Mouse (Mus musculus): Measurements from ENCODE around the gene Dstyk. TPM values are rescaled to one million over a fixed set of nuclear protein-coding genes. Genes with fewer than 3 reads are reported as not detected.

Dstyk gene
- polyA plus RNA-seq, 1 experiment from 2014 or later, result 12.2 TPM

DNA sequence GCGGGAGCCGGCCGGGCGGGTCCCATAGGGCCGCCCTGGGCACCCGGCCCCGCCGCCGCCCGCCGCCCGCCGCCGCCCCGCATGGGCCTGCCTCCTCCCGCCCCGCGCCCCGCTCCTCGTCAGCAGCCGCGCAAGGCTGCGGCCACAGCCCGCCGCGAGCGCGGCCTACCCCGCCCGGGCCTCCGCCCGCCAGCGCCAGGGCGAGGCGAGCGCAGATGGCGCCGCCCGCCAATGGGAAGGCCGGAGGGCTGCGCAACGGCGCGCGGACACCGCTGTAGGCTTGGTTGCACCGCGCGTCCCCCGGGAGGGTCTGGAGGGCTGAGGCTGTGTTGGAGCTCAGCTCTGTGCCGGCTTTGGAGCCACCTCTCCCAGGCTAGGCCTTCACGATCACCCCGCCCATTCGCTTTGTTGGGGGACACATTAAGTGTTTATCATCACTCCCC, 25.8 kb upstream of the Dstyk start:
- DNase-seq (ENCODE audit: low spot score) (peak; percentile 58), ATAC-seq (peak; percentile 87)
- WGBS, result 1% methylated on average over 23 of the region's 54 CpGs
- H3K27ac ChIP-seq (ENCODE audit: low read length), result peak overlapping the region; percentile 72
- H3K4me2 ChIP-seq (replicated peaks; ENCODE audit: low read depth, low read length), result peak overlapping the region; percentile 94
- H3K4me1 ChIP-seq (ENCODE audit: insufficient read depth, low read depth, low read length), result no peaks in the 10 kb centered on the region; the same call in 1 of the 2 replicates
- no peaks in the 10 kb centered on the region for H3K36me3 ChIP-seq (ENCODE audit: insufficient read depth, low read length)
- no peaks in the 10 kb centered on the region for H3K9me3 ChIP-seq (ENCODE audit: low read length)
- TF ChIP-seq CTCF (IDR thresholded peaks at IDR 0.05), result 0 out of 2 replicates have a peak, but pooled peaks have one; percentile 3
- TF ChIP-seq EP300 (IDR thresholded peaks at IDR 0.05), result no peak
- no peaks in the 10 kb centered on the region for H3K27me3 ChIP-seq (replicated peaks; ENCODE audit: insufficient read depth, low read length)
- H3K9ac ChIP-seq (replicated peaks; ENCODE audit: low read depth), result peak overlapping the region; percentile 58
- H3K4me3 ChIP-seq (ENCODE audit: low read depth, low read length), result peak overlapping the region; percentile 62

DNA sequence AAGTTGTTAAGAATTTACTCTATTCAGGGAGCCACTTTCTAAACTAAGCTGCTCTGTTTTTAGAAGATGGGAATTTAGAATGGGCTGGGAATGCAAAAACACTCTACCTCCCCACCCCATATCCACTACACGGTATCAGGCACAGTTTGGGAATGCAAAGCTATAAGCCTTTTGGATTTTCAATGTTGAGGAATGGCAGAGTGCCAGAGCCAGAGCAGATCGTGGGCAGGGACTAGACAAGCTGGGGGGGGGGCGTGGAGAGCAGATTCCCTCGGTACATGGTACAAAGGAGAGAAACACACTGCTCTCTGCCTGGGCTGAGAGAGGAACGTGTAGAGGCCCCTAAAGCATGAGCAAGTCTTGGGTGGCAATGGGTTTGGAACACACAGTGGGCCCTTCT, 24.5 kb upstream of the Dstyk start:
- Histone ChIP-seq H3K4me1 (ENCODE audit: insufficient read depth, low read depth, low read length) (no peaks in the 10 kb centered on the region; the same call in 1 of the 2 replicates), H3K9ac (replicated peaks; ENCODE audit: low read depth) (no peak overlapping the region), H3K36me3 (ENCODE audit: insufficient read depth, low read length) (no peaks in the 10 kb centered on the region), H3K27ac (ENCODE audit: low read length) (no peak overlapping the region), H3K4me2 (replicated peaks; ENCODE audit: low read depth, low read length) (no peak overlapping the region), H3K27me3 (replicated peaks; ENCODE audit: insufficient read depth, low read length) (no peaks in the 10 kb centered on the region), H3K4me3 (ENCODE audit: low read depth, low read length) (no peak overlapping the region), H3K9me3 (ENCODE audit: low read length) (no peaks in the 10 kb centered on the region)
- DNase-seq (ENCODE audit: low spot score) (no peak), ATAC-seq (no peak)
- TF ChIP-seq CTCF (IDR thresholded peaks at IDR 0.05) (no peak), EP300 (IDR thresholded peaks at IDR 0.05) (no peak)
- 59% methylated on average over 5 of the region's 5 CpGs for WGBS

DNA sequence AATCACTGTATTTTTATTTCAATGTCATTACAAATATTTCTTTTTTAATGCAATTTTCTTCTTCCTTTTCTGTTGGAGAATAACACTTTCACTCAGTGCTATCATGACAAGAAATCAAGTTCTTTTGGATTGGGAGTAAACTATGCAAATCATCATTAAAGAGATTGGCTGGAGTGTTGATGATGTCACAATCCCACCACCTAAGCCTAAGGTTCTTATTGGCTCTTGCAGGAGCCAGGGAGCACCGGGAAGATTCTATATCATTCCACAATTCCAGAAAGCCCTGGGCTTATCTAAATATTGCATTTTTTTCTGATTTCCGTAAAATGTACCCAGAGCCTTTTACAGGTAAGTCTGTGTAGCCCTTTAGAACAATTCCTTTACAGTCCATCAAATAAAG, 20.6 kb upstream of the Dstyk start:
- H3K4me2 ChIP-seq (replicated peaks; ENCODE audit: low read depth, low read length), result no peak overlapping the region
- H3K27me3 ChIP-seq (replicated peaks; ENCODE audit: insufficient read depth, low read length), result no peaks in the 10 kb centered on the region
- H3K4me1 ChIP-seq (ENCODE audit: insufficient read depth, low read depth, low read length), result no peaks in the 10 kb centered on the region; the same call in 1 of the 2 replicates
- no peak overlapping the region for H3K27ac ChIP-seq (ENCODE audit: low read length)
- TF ChIP-seq EP300 (IDR thresholded peaks at IDR 0.05) (no peak), CTCF (IDR thresholded peaks at IDR 0.05) (no peak)
- ATAC-seq, result no peak
- no peaks in the 10 kb centered on the region for H3K36me3 ChIP-seq (ENCODE audit: insufficient read depth, low read length)
- WGBS, result 45% methylated on average over 2 of the region's 2 CpGs
- DNase-seq (ENCODE audit: low spot score), result no peak
- no peak overlapping the region for H3K9ac ChIP-seq (replicated peaks; ENCODE audit: low read depth)
- H3K4me3 ChIP-seq (ENCODE audit: low read depth, low read length), result no peak overlapping the region
- H3K9me3 ChIP-seq (ENCODE audit: low read length), result no peaks in the 10 kb centered on the region

DNA sequence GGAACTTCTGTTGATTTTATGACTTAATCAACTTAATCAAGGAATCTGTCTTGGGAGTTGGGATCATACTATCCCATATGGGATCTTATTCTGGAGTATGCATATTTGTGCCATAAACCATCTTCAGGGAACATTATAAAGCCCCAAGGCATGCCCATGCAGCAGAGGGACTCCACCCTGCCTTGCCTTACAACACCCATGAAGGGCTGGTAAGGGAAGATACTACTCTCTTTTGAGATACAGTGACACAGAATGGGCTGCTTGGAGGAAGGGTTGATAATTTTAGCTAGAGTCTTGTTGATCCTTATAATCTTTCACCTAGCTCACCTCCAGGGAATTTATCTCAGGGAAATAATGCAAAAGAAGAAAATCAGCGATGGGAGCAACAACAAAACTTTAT, 16.8 kb upstream of the Dstyk start:
- Histone ChIP-seq H3K9me3 (ENCODE audit: low read length) (no peaks in the 10 kb centered on the region), H3K9ac (replicated peaks; ENCODE audit: low read depth) (no peak overlapping the region), H3K27me3 (replicated peaks; ENCODE audit: insufficient read depth, low read length) (no peaks in the 10 kb centered on the region), H3K4me3 (ENCODE audit: low read depth, low read length) (no peak overlapping the region), H3K4me2 (replicated peaks; ENCODE audit: low read depth, low read length) (no peak overlapping the region), H3K27ac (ENCODE audit: low read length) (no peak overlapping the region), H3K4me1 (ENCODE audit: insufficient read depth, low read depth, low read length) (no peaks in the 10 kb centered on the region), H3K36me3 (ENCODE audit: insufficient read depth, low read length) (no peaks in the 10 kb centered on the region)
- ATAC-seq, result no peak
- DNase-seq (ENCODE audit: low spot score), result no peak
- TF ChIP-seq CTCF (IDR thresholded peaks at IDR 0.05) (no peak), EP300 (IDR thresholded peaks at IDR 0.05) (no peak)
- 51% methylated on average over 1 of the region's 1 CpGs for WGBS

DNA sequence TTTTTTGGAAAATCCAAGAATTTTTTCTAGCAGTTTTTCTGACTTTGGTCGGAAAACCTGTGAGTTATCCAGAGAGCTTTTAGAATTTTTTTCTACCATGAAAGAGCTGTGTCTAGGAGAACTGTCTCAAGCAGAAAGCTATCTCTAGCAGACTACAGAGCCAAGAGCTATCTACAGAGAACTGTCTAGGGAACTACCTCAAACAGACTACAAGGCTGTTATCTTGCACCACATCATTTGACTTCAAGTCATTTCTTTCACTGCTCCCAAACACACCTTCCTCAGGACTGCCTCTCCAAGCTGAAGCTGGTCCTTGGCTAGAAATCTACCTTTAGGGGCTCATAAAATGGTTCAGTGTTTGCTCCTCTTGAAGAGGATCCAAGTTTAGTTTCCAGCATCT, 15.5 kb upstream of the Dstyk start:
- ATAC-seq (no peak), DNase-seq (ENCODE audit: low spot score) (no peak)
- no peaks in the 10 kb centered on the region for H3K36me3 ChIP-seq (ENCODE audit: insufficient read depth, low read length)
- H3K27me3 ChIP-seq (replicated peaks; ENCODE audit: insufficient read depth, low read length), result no peaks in the 10 kb centered on the region
- no peak overlapping the region for H3K9ac ChIP-seq (replicated peaks; ENCODE audit: low read depth)
- TF ChIP-seq EP300 (IDR thresholded peaks at IDR 0.05), result no peak
- no peak for TF ChIP-seq CTCF (IDR thresholded peaks at IDR 0.05)
- no peak overlapping the region for H3K4me2 ChIP-seq (replicated peaks; ENCODE audit: low read depth, low read length)
- H3K4me1 ChIP-seq (ENCODE audit: insufficient read depth, low read depth, low read length), result no peaks in the 10 kb centered on the region
- no peak overlapping the region for H3K4me3 ChIP-seq (ENCODE audit: low read depth, low read length)
- 94% methylated on average over 1 of the region's 1 CpGs for WGBS
- H3K9me3 ChIP-seq (ENCODE audit: low read length), result no peaks in the 10 kb centered on the region
- no peak overlapping the region for H3K27ac ChIP-seq (ENCODE audit: low read length)

GRCm38 (mm10) chr1:132410657-132411056, 6.7 kb upstream of the Dstyk start:
- H3K27me3 ChIP-seq (replicated peaks; ENCODE audit: insufficient read depth, low read length), result no peaks in the 10 kb centered on the region
- H3K9me3 ChIP-seq (ENCODE audit: low read length), result no peaks in the 10 kb centered on the region
- H3K36me3 ChIP-seq (ENCODE audit: insufficient read depth, low read length), result no peaks in the 10 kb centered on the region
- H3K27ac ChIP-seq (ENCODE audit: low read length), result no peak overlapping the region
- WGBS, result 69% methylated on average over 3 of the region's 3 CpGs
- no peak for TF ChIP-seq EP300 (IDR thresholded peaks at IDR 0.05)
- no peak for TF ChIP-seq CTCF (IDR thresholded peaks at IDR 0.05)
- DNase-seq (ENCODE audit: low spot score), result no peak
- no peak overlapping the region for H3K4me3 ChIP-seq (ENCODE audit: low read depth, low read length)
- H3K4me1 ChIP-seq (ENCODE audit: insufficient read depth, low read depth, low read length), result no peaks in the 10 kb centered on the region
- no peak for ATAC-seq
- no peak overlapping the region for H3K4me2 ChIP-seq (replicated peaks; ENCODE audit: low read depth, low read length)
- no peak overlapping the region for H3K9ac ChIP-seq (replicated peaks; ENCODE audit: low read depth)
